Mouse (Mus musculus) G1E (cell line): ENCODE measurements at regions not wholly inside any gene's neighbourhood (a gene's known extent, or its start where the extent isn't known, plus 50 kb on each side); places are given as distances from the start of the nearest gene placed in this dataset.

Experiments
- CTCF ChIP-seq: IDR thresholded peaks from 2 replicates; pipeline ENCODE4 v1.5.1; 2012; ENCODE audit warnings: low read depth, low read length, inconsistent platforms, mixed read lengths
- GATA1 ChIP-seq: IDR thresholded peaks from 2 replicates; pipeline ENCODE4 v1.6.1; 2012; ENCODE audit warnings: borderline replicate concordance, low read length, inconsistent platforms, mixed read lengths
- POLR2AphosphoS5 ChIP-seq: IDR thresholded peaks from 2 replicates; pipeline ENCODE4 v1.6.1; 2012; ENCODE audit warnings: low read depth, low read length, inconsistent platforms; ENCODE audit not compliant: insufficient replicate concordance
- TAL1 ChIP-seq: conservative IDR thresholded peaks from 2 replicates; pipeline ENCODE4 v1.6.1; 2012; ENCODE audit warnings: low read depth, low read length, inconsistent platforms, mixed read lengths

GRCm38 (mm10) chr2:84277181-84277580 is 148.0 kb downstream of the Calcrl start:
- TF ChIP-seq CTCF (no peak), TAL1 (no peak), GATA1 (no peak), POLR2AphosphoS5 (no peak)
